Mouse (Mus musculus): ENCODE results near the gene Gm21293.
"Not testable (repeated sequence)": the region's sequence is repeated elsewhere in the genome, so short reads cannot be mapped to it uniquely, and the experiment has no call there.

The Gm21293 gene

GRCm38 (mm10) chr10:104142687-104143086, at the start of gene Gm21293:
Gene Gm21293 (plus strand): TSS chr10:104142987.
- not testable (repeated sequence) for DNase-seq (ENCODE audit: low spot score in 2 of 2)

GRCm38 (mm10) chr10:104110044-104110443, 32.7 kb upstream of the Gm21293 start:
- no peak for DNase-seq (ENCODE audit: low spot score in 2 of 2)

GRCm38 (mm10) chr10:104118312-104118711, 24.5 kb upstream of the Gm21293 start:
- DNase-seq (ENCODE audit: low spot score in 2 of 2) = no peak

GRCm38 (mm10) chr10:104151197-104151596, 8.4 kb downstream of the Gm21293 start, which contains the start of gene Gm6763:
Gene Gm6763 (plus strand): TSS chr10:104151497.
- DNase-seq (ENCODE audit: low spot score in 2 of 2) = not testable (repeated sequence)

- DNase-seq (ENCODE audit: low spot score in 2 of 2) = not testable (repeated sequence)
Observed at GRCm38 (mm10) chr10:104159706-104160105, 16.9 kb downstream of the Gm21293 start, which contains the start of gene Gm8764. Gene Gm8764 (plus strand): TSS chr10:104160006.

GRCm38 (mm10) chr10:104168215-104168614, 25.4 kb downstream of the Gm21293 start, which contains the start of gene Gm21304:
Gene Gm21304 (plus strand): TSS chr10:104168515.
- not testable (repeated sequence) for DNase-seq (ENCODE audit: low spot score in 2 of 2)

GRCm38 (mm10) chr10:104176724-104177123, 33.9 kb downstream of the Gm21293 start, which contains the start of gene Gm21312:
Gene Gm21312 (plus strand): TSS chr10:104177024.
- DNase-seq (ENCODE audit: low spot score in 2 of 2) = not testable (repeated sequence)

- DNase-seq (ENCODE audit: low spot score in 2 of 2) = not testable (repeated sequence)
Observed at GRCm38 (mm10) chr10:104185233-104185632, 42.4 kb downstream of the Gm21293 start, which contains the start of gene Gm20765. Gene Gm20765 (plus strand): TSS chr10:104185533.

- DNase-seq (ENCODE audit: low spot score in 2 of 2) = not testable (repeated sequence)
Observed at GRCm38 (mm10) chr10:104193742-104194141, 51.0 kb downstream of the Gm21293 start, which contains the start of gene Gm4340. Gene Gm4340 (plus strand): TSS chr10:104194042.
